ENCODE assay signal across 9 mouse cellular contexts in genomic region chr10:76271238-76271637, GRCm38 (mm10). TPM values are rescaled to one million over a fixed set of nuclear protein-coding genes. Genes with fewer than 3 reads are reported as not detected.
DNase-seq lines count a peak whose midpoint lies in the region; TF ChIP-seq lines count a peak whose summit lies in the region.
"Had no signal": no experiment of that assay in that cellular context is flagged by ENCODE, and none has a peak within 500 bp of the region (broad histone marks: within the 10 kb centered on the region; RNA-seq: fewer than 3 reads in every experiment).

No protein-coding gene starts in this region.

- TF ChIP-seq CTCF in heart, adult 2 months (IDR thresholded peaks at IDR 0.05) = peak; percentile 73

- no peaks in the 10 kb centered on the region for H3K27me3 ChIP-seq in heart, adult 2 months (ENCODE audit: control insufficient read depth, insufficient read depth, low read length)
- no peaks in the 10 kb centered on the region for H3K27me3 ChIP-seq in embryonic facial prominence, embryonic 10.5 days (replicated peaks; ENCODE audit: low read depth, poor library complexity, severe bottlenecking)
- H3K27me3 ChIP-seq: limb, embryonic 12.5 days had no signal

- no peak for TF ChIP-seq EP300 in heart, adult 2 months (IDR thresholded peaks at IDR 0.05; ENCODE audit: insufficient read depth, low read depth, low read length)

- H3K9ac ChIP-seq in heart, adult 2 months (ENCODE audit: low read depth, low read length) = no peak overlapping the region
- H3K9ac ChIP-seq: limb, embryonic 12.5 days had no signal

- DNase-seq in heart, adult 2 months = no peak
- no peak for DNase-seq in heart, adult 8-10 months (ENCODE audit: low spot score)
- peak; percentile 55 for DNase-seq in urinary bladder, postnatal 25 days (ENCODE audit: low spot score)
- DNase-seq in urinary bladder, adult 2 months (ENCODE audit: low spot score) = no peak
- DNase-seq in embryonic facial prominence, embryonic 10.5 days (ENCODE audit: low spot score) = peak; percentile 57
- peak; percentile 57 for DNase-seq in lung, postnatal 14 days
- DNase-seq in thymus, postnatal 0 days (ENCODE audit: low spot score) = peak; percentile 65
- no peak for DNase-seq in left cerebral cortex, postnatal 4 days

- H3K36me3 ChIP-seq in heart, adult 2 months (ENCODE audit: control insufficient read depth, insufficient read depth, low read length) = no peaks in the 10 kb centered on the region
- H3K36me3 ChIP-seq in embryonic facial prominence, embryonic 10.5 days (replicated peaks) = peaks cover 91% of the 10 kb centered on the region

- H3K79me2 ChIP-seq in heart, adult 2 months (replicated peaks; ENCODE audit: control insufficient read depth, insufficient read depth, low read length) = no peaks in the 10 kb centered on the region

- no peaks in the 10 kb centered on the region for H3K4me1 ChIP-seq in heart, adult 2 months (ENCODE audit: control insufficient read depth, insufficient read depth, low read length)
- H3K4me1 ChIP-seq in embryonic facial prominence, embryonic 10.5 days = no peaks in the 10 kb centered on the region
- H3K4me1 ChIP-seq: limb, embryonic 12.5 days had no signal

- intact Hi-C loops in heart, adult 2 months (cut with DNase I) = no loop called here
- intact Hi-C loops in left cerebral cortex, postnatal 4 days (cut with DNase I) = loop anchor here (10.0 kb wide), 1 partner anchor 144 kb away; no protein-coding TSS in a partner anchor

- no peak for TF ChIP-seq POLR2A in heart, adult 2 months (IDR thresholded peaks at IDR 0.05; ENCODE audit: insufficient read depth, low read depth, low read length)

- H3K27ac ChIP-seq in heart, adult 2 months = no peak overlapping the region
- H3K27ac ChIP-seq in embryonic facial prominence, embryonic 10.5 days (replicated peaks) = no peak overlapping the region
- H3K27ac ChIP-seq: limb, embryonic 12.5 days had no signal

- 35% methylated on average over 8 of the region's 8 CpGs for WGBS in heart, adult 2 months
- 49% methylated on average over 8 of the region's 8 CpGs for WGBS in embryonic facial prominence, embryonic 10.5 days

- H3K4me3 ChIP-seq in heart, adult 2 months = no peak overlapping the region
- no peak overlapping the region for H3K4me3 ChIP-seq in embryonic facial prominence, embryonic 10.5 days
- H3K4me3 ChIP-seq: limb, embryonic 12.5 days had no signal

- H3K9me3 ChIP-seq in embryonic facial prominence, embryonic 10.5 days = no peaks in the 10 kb centered on the region
- H3K9me3 ChIP-seq: limb, embryonic 12.5 days had no signal

RNA-seq across cellular contexts. Expression of gene S100b, which starts 17.6 kb away (rescaled TPM):
- total RNA-seq in heart, adult 2 months (2021) = 1 to 10 TPM; 1.4 to 1.5 TPM
- polyA plus RNA-seq in heart, adult 2 months (2012; rRNA removed) = 3.6 and 3.7 TPM in 2 replicates
- 1 to 10 TPM in 3 of 4 experiments, under 1 TPM in 1; 0.76 to 1.8 (median 1.8) TPM for total RNA-seq in heart, adult 8-10 months (2022)
- 8.2 and 10.5 TPM in 2 replicates for polyA plus RNA-seq in urinary bladder, adult 2 months (2012; rRNA removed)
- polyA plus RNA-seq in embryonic facial prominence, embryonic 10.5 days (2016; fragmentation: Nextera tagmentation; extraction: Ambion mirVana) = 0.10 TPM in 1 of 2 replicates, not detected in the other
- 0.14 and 0.27 TPM in 2 replicates for polyA plus RNA-seq in thymus, postnatal 0 days (2015; fragmentation: Nextera tagmentation; extraction: Ambion mirVana)
- 1 to 10 TPM; 5.4 to 6.4 TPM for total RNA-seq in left cerebral cortex, postnatal 4 days (2021)

RNA-seq across cellular contexts. Expression of gene Prmt2, which starts 33.6 kb away (rescaled TPM):
- 10 to 100 TPM in 1 of 2 experiments, 1 to 10 TPM in 1; 7.9 to 11.1 TPM for total RNA-seq in heart, adult 2 months (2021)
- 23.0 and 28.7 TPM in 2 replicates for polyA plus RNA-seq in heart, adult 2 months (2012; rRNA removed)
- total RNA-seq in heart, adult 8-10 months (2022) = 10 to 100 TPM in 2 of 4 experiments, 1 to 10 TPM in 2; 8.6 to 12.9 (median 10.7) TPM
- polyA plus RNA-seq in urinary bladder, adult 2 months (2012; rRNA removed) = 44.5 and 49.6 TPM in 2 replicates
- polyA plus RNA-seq in embryonic facial prominence, embryonic 10.5 days (2016; fragmentation: Nextera tagmentation; extraction: Ambion mirVana) = 62.2 and 64.5 TPM in 2 replicates
- 13.7 and 15.4 TPM in 2 replicates for polyA plus RNA-seq in thymus, postnatal 0 days (2015; fragmentation: Nextera tagmentation; extraction: Ambion mirVana)
- 100 to 1,000 TPM; 145 to 146 TPM for total RNA-seq in left cerebral cortex, postnatal 4 days (2021)

Comparison
In these comparisons a context has a peak if more than half of its experiments do, and no peak if none do; other contexts are left out.
1. DNase-seq: peak in urinary bladder, postnatal 25 days (single experiment), embryonic facial prominence, embryonic 10.5 days (single experiment), lung, postnatal 14 days (single experiment) and thymus, postnatal 0 days (single experiment); none in heart, adult 2 months (0 of 2), heart, adult 8-10 months (single experiment), urinary bladder, adult 2 months (single experiment) and left cerebral cortex, postnatal 4 days (single experiment).